Mouse (Mus musculus) hindbrain, embryonic 13.5 days (tissue): ENCODE results near the gene Sumf1. TPM values are rescaled to one million over a fixed set of nuclear protein-coding genes. Genes with fewer than 3 reads are reported as not detected.

Source experiments
- ATAC-seq: fragments of 200-750 bp; cut with Nextera tagmentation; 2 replicates; pipeline ENCODE4 v1.8.0; 2017; ENCODE audit warnings: moderate TSS enrichment; ENCODE audit not compliant: low FRiP score
- H3K27ac ChIP-seq: fragments of 300-500 bp; sonication (generic); 2 replicates; pipeline ENCODE4 v1.5.1; 2015; ENCODE audit warnings: inconsistent platforms, mild to moderate bottlenecking, moderate library complexity
- H3K27me3 ChIP-seq: fragments of 300-500 bp; sonication (generic); 2 replicates; pipeline ENCODE4 v1.6.1; 2015; ENCODE audit warnings: mild to moderate bottlenecking, inconsistent platforms
- H3K36me3 ChIP-seq: fragments of 300-500 bp; sonication (generic); 2 replicates; pipeline ENCODE4 v1.6.1; 2015; ENCODE audit warnings: mild to moderate bottlenecking, inconsistent platforms
- H3K4me1 ChIP-seq: fragments of 300-500 bp; sonication (generic); replicated peaks from 2 replicates; pipeline ENCODE4 v1.6.1; 2015; ENCODE audit warnings: inconsistent platforms
- H3K4me2 ChIP-seq: fragments of 300-500 bp; sonication (generic); 2 replicates; pipeline ENCODE4 v1.6.1; 2015; ENCODE audit warnings: inconsistent platforms, mild to moderate bottlenecking, moderate library complexity
- H3K4me3 ChIP-seq: fragments of 300-500 bp; sonication (generic); 2 replicates; pipeline ENCODE4 v1.5.1; 2015; ENCODE audit warnings: mild to moderate bottlenecking, inconsistent platforms
- H3K9ac ChIP-seq: fragments of 300-500 bp; sonication (generic); 2 replicates; pipeline ENCODE4 v1.6.1; 2015; ENCODE audit warnings: mild to moderate bottlenecking, inconsistent platforms
- H3K9me3 ChIP-seq: fragments of 300-500 bp; sonication (generic); 2 replicates; pipeline ENCODE4 v1.6.1; 2016; ENCODE audit warnings: inconsistent platforms
- WGBS: fragments of 180-500 bp; shearing (Covaris S2); methylation state at CpG from one replicate; pipeline ENCODE4 v1.1.7; 2015; 5-methylcytosine and 5-hydroxymethylcytosine counted together
- polyA plus RNA-seq: library from polyadenylated mRNA; unstranded; fragments of >200 nt; fragmentation: Nextera tagmentation; extraction: Ambion mirVana; gene quantifications from 2 replicates; pipeline ENCODE4 v1.2.1, GENCODE M21; 2015

Sumf1 gene
- polyA plus RNA-seq, 1 experiment from 2014 or later = 11.7 TPM

DNA sequence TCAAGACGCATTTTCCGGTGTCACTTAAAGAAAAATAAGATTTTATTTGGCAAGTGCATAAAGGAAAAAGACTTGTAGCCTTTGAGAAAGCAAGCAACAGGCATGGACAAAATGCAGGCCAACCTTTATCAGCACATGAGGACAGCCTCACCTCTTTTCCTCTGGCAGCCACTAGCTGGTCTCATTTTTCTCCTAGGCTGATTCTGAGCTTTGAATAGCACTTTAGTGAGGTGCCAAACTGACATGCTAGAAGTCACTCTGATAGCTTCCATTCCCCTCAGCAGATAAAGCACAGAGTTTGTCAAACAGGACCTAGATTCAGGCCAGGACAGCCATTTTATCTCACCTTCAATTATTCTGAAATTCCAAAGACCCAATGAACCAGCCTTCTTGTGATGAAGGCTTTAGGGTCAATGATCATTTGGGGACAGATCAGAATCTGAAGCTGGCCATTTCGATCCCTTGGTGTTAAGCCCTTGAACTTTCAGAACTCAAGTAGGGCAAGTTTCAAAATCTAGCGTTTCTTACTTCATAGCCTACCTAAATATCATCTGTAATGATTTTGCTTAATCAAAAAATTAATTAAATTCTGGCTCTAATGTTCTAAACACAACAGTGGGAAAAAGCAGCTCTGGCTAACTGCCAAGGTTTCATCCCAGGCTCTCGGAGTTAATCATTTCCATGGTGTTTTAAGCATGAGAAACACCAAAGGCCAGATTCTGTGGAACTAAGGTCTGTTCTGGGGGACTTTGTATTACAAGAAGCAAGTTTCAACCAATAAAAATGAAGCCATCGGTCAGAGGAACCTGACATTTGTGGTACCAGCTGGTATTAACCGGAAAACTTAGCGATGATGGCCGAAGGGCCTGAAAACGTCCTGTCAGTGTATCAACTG, 83.2 kb downstream of the Sumf1 start:
- WGBS = 85% methylated on average over 10 of the region's 10 CpGs
- Histone ChIP-seq H3K4me3 (no peak overlapping the region), H3K9ac (no peak overlapping the region), H3K36me3 (no peaks in the 10 kb centered on the region), H3K4me1 (peaks cover 8% of the 10 kb centered on the region; the same call in 1 of the 2 replicates), H3K4me2 (no peak overlapping the region), H3K27ac (no peak overlapping the region), H3K9me3 (no peaks in the 10 kb centered on the region), H3K27me3 (no peaks in the 10 kb centered on the region)
- no peak for ATAC-seq

DNA sequence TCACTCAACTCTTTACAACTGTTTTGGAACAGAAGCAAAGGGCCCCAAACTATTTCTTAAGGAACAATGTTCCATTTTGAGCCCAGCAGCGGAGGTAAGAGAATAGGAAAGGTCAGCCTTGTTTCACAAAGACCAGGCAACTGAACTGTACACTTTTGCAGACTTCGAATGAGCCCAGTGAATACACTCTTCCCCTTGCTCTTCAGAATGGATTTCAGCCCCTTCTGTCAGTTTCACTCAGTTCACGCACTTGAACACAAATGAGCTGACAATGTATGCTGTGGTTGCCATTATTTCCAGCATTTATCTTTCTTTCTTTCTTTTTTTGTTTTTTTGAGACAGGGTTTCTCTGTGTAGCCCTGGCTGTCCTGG, 86.5 kb downstream of the Sumf1 start:
- no peak for ATAC-seq
- Histone ChIP-seq H3K27ac (no peak overlapping the region), H3K4me2 (peak overlapping the region; percentile 29; the same call in 1 of the 2 replicates), H3K4me1 (peaks cover 8% of the 10 kb centered on the region; the same call in 1 of the 2 replicates), H3K27me3 (no peaks in the 10 kb centered on the region), H3K9ac (no peak overlapping the region), H3K9me3 (no peaks in the 10 kb centered on the region), H3K36me3 (no peaks in the 10 kb centered on the region), H3K4me3 (no peak overlapping the region)
- WGBS = 41% methylated on average over 3 of the region's 3 CpGs

DNA sequence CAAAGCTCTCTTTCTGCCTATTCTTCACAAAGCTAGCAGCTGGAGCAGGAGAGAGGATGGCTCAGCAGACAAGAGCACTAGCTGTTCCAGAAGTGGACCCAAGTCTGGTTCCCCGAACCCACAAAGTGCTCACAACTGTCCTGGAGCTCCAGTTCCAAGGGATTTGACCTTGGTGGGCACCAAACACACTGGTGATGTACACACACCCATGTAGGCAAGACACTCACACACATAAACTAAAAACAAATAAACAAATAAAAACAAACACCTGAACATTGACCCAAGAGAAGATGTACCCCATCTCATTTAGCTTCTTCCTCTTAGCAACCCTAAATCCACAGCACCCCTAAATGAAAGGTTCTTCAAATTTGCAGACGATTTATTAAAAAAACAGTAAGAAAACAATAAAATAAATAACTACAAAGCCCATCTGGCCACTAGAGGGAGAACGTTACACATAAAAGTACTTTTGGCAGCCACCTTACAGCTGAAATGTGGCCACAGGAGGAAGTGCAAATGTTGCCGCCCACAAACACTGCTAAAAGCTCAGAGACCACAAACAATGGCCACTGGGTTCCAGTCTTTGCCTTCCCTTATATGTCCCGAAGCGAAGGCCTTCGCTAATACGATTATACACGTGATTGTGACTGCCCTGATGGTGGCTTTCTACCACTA, 87.1 kb downstream of the Sumf1 start:
- Histone ChIP-seq H3K27me3 (no peaks in the 10 kb centered on the region), H3K9me3 (no peaks in the 10 kb centered on the region), H3K4me2 (peak overlapping the region; percentile 29; the same call in 1 of the 2 replicates), H3K4me1 (peaks cover 8% of the 10 kb centered on the region; the same call in 1 of the 2 replicates), H3K27ac (no peak overlapping the region), H3K4me3 (no peak overlapping the region), H3K9ac (no peak overlapping the region), H3K36me3 (no peaks in the 10 kb centered on the region)
- ATAC-seq = peak; percentile 66; the same call in 1 of the 2 replicates
- WGBS = 15% methylated on average over 9 of the region's 9 CpGs

DNA sequence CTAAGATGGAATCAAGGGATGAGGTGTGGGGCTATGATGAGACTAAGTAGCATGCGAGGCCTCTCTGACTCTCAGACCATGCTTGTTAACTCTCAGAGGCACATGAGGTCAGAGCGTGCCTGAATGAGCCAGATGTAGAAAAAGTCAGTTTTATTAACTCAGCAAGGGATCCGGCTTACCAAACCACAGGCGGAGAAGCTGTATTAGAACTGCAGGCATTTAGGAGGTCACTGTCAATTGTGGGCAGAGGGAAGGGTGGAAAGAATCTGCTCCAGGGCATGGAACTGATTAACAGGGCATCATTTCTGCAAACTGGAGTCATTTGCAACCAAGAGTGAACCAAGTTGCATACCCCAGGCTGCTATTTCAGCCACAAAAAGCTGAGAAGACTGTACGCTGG, 89.9 kb downstream of the Sumf1 start:
- Histone ChIP-seq H3K4me2 (no peak overlapping the region), H3K27me3 (no peaks in the 10 kb centered on the region), H3K4me3 (no peak overlapping the region), H3K9ac (no peak overlapping the region), H3K36me3 (no peaks in the 10 kb centered on the region), H3K27ac (no peak overlapping the region), H3K4me1 (0 out of 2 replicates have a peak, but pooled peaks cover 3% of the 10 kb centered on the region), H3K9me3 (no peaks in the 10 kb centered on the region)
- ATAC-seq = no peak
- 73% methylated on average over 5 of the region's 5 CpGs for WGBS

DNA sequence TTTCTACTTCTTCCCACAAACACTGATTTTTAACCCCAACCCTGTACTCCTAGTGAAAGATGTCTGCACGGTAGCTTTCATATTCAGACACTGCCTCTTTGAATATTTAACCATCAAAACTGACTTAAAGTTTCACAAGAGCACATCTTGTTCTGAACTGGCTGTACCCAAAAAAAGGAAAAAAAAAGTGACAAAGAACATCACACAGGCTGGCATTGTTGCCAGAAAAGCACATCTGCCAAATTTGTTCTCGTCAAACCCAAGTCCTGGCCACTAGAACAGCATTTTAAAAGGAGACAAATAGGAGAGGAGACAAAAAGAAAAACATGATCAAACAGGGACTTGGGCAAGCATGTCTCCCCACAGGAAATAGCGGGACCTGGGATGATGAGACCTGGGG, 91.9 kb downstream of the Sumf1 start:
- no peaks in the 10 kb centered on the region for H3K4me1 ChIP-seq
- no peaks in the 10 kb centered on the region for H3K27me3 ChIP-seq
- no peaks in the 10 kb centered on the region for H3K9me3 ChIP-seq
- no peak overlapping the region for H3K4me3 ChIP-seq
- no peak overlapping the region for H3K9ac ChIP-seq
- H3K4me2 ChIP-seq = no peak overlapping the region
- H3K27ac ChIP-seq = no peak overlapping the region
- ATAC-seq = no peak
- WGBS = 78% methylated on average over 3 of the region's 3 CpGs
- no peaks in the 10 kb centered on the region for H3K36me3 ChIP-seq

DNA sequence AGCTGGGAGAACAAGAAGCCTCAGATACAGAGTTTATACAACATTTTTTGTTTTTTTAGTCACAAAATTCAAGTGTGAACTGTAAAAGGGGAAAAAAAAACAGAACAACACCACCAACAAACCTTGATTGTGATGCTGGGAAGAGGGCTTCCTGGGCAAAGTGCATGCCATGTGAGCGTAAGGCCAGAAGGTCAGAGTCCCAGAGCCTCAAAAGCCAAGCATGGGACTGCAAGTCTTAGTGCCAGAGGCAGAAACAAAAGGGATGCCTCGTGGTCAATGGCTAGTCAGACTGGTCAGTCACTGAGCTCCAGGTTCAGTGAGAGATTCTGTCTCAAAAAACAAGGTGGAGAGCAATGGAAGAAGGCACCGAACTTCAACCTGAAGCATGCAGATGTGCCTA, 92.7 kb downstream of the Sumf1 start:
- Histone ChIP-seq H3K36me3 (no peaks in the 10 kb centered on the region), H3K27ac (no peak overlapping the region), H3K9me3 (no peaks in the 10 kb centered on the region), H3K4me3 (no peak overlapping the region), H3K27me3 (no peaks in the 10 kb centered on the region), H3K4me1 (no peaks in the 10 kb centered on the region), H3K4me2 (no peak overlapping the region), H3K9ac (no peak overlapping the region)
- WGBS = 81% methylated on average over 3 of the region's 3 CpGs
- ATAC-seq = no peak

DNA sequence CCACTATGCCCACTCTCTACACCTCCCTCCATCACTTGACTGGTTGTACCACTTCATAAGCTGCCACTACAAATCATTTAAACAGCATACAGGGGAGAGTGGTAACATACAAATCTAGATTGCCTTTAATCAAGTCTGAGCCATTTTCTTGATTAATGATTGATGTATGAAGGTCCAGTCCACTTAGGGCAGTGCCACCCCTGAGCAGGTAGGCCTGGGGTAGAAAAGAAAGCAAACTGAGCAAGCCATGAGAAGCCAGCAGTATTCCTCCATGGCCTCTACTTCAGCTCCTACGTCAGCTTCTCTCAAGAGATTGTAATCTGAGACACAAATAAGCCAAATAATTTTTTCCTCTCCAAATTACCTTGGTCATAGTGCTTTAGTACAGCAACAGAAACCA, 94.1 kb downstream of the Sumf1 start:
- H3K4me1 ChIP-seq = no peaks in the 10 kb centered on the region
- H3K27me3 ChIP-seq = no peaks in the 10 kb centered on the region
- no peak for ATAC-seq
- 91% methylated on average over 1 of the region's 1 CpGs for WGBS
- no peak overlapping the region for H3K4me2 ChIP-seq
- H3K9me3 ChIP-seq = no peaks in the 10 kb centered on the region
- no peak overlapping the region for H3K9ac ChIP-seq
- no peaks in the 10 kb centered on the region for H3K36me3 ChIP-seq
- no peak overlapping the region for H3K4me3 ChIP-seq
- H3K27ac ChIP-seq = no peak overlapping the region

DNA sequence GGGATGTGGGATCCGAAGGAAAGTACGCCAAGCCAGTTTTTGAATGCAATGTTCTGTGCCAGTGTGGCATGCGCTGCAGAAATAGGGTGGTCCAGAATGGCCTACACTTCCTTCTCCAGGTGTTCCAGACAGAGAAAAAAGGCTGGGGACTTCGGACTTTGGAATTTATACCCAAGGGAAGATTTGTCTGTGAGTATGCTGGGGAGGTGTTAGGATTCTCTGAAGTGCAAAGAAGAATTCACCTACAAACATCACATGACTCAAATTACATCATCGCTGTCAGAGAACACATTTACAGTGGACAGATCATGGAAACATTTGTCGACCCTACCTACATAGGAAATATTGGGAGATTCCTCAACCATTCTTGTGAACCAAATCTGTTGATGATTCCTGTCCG, 109.5 kb downstream of the Sumf1 start:
- H3K9ac ChIP-seq = no peak overlapping the region
- H3K9me3 ChIP-seq = no peaks in the 10 kb centered on the region
- WGBS = 97% methylated on average over 7 of the region's 7 CpGs
- H3K4me3 ChIP-seq = no peak overlapping the region
- no peaks in the 10 kb centered on the region for H3K4me1 ChIP-seq
- H3K27ac ChIP-seq = no peak overlapping the region
- H3K36me3 ChIP-seq = peaks cover 36% of the 10 kb centered on the region
- H3K27me3 ChIP-seq = no peaks in the 10 kb centered on the region
- ATAC-seq = no peak
- H3K4me2 ChIP-seq = no peak overlapping the region

DNA sequence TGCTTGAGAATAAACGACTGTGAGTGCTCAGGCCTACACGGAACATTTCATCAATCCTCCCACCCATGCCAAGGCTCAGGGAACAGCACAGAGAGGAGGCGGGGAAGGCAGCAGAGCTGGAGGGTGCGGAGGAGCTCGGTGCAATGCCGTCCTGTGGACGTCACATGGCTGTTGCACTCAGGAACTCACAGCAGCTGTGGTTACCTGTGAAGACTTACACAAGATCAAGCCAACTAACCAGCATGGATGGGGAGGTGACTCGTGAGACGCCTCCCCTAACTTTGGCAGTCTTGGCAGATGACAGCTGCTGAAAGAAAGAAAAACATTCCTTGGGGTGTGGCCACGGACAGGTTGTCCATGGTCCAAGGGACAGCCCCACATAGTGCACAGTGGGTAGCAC, 110.8 kb downstream of the Sumf1 start:
- peaks cover 39% of the 10 kb centered on the region for H3K36me3 ChIP-seq
- no peaks in the 10 kb centered on the region for H3K4me1 ChIP-seq
- H3K27me3 ChIP-seq = no peaks in the 10 kb centered on the region
- H3K9me3 ChIP-seq = no peaks in the 10 kb centered on the region
- H3K27ac ChIP-seq = no peak overlapping the region
- WGBS = 94% methylated on average over 10 of the region's 10 CpGs
- H3K4me2 ChIP-seq = no peak overlapping the region
- no peak for ATAC-seq
- no peak overlapping the region for H3K4me3 ChIP-seq
- H3K9ac ChIP-seq = no peak overlapping the region

DNA sequence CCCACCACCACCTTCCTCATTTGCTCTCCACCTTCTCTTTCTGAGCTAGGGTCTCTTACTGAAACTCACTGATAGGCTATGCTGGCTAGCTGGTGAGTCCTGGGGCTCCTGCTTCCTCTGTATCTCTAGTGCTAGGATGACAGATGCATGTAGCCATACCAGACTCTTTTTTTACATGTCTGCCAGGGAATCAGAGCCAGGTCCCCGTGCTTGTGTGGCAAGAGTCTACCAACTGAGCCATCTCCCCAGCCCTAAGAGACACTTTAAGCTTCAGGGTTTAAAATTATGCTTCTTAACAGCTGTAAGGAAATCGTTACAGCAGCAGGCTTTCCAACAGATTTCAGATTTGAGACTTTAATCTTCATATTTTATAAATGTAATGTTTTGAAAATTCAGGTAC, 111.5 kb downstream of the Sumf1 start:
- WGBS = 92% methylated on average over 2 of the region's 2 CpGs

DNA sequence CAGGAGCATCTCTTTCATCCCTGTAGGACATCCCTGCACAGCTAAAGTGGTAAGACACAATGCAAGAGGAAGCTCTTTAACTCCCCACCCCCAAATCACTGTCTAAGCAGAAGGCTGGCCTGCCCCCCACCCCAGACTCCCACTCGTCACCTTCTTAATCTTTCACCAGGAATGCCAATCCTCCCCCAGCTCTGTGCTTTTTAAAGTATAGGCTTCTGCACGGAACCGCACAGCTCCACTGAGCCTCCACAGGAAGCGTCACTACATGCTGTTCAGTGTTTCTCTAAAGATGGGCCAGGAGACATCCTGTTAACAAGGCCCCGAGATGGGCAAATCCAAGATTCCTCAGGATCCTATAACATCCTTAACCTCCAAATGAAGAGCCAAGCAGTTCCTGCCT, 112.3 kb downstream of the Sumf1 start:
- 81% methylated on average over 5 of the region's 5 CpGs for WGBS
- no peaks in the 10 kb centered on the region for H3K9me3 ChIP-seq
- H3K36me3 ChIP-seq = peaks cover 45% of the 10 kb centered on the region
- no peak overlapping the region for H3K4me3 ChIP-seq
- H3K4me1 ChIP-seq = no peaks in the 10 kb centered on the region
- ATAC-seq = no peak
- H3K27me3 ChIP-seq = no peaks in the 10 kb centered on the region
- no peak overlapping the region for H3K4me2 ChIP-seq
- H3K9ac ChIP-seq = no peak overlapping the region
- H3K27ac ChIP-seq = no peak overlapping the region

More for the DNA sequence above, 111.5 kb downstream of the Sumf1 start:
- Histone ChIP-seq H3K36me3 (peaks cover 45% of the 10 kb centered on the region), H3K4me1 (no peaks in the 10 kb centered on the region), H3K9ac (no peak overlapping the region), H3K4me2 (no peak overlapping the region), H3K27me3 (no peaks in the 10 kb centered on the region), H3K27ac (no peak overlapping the region), H3K4me3 (no peak overlapping the region), H3K9me3 (no peaks in the 10 kb centered on the region)
- no peak for ATAC-seq

DNA sequence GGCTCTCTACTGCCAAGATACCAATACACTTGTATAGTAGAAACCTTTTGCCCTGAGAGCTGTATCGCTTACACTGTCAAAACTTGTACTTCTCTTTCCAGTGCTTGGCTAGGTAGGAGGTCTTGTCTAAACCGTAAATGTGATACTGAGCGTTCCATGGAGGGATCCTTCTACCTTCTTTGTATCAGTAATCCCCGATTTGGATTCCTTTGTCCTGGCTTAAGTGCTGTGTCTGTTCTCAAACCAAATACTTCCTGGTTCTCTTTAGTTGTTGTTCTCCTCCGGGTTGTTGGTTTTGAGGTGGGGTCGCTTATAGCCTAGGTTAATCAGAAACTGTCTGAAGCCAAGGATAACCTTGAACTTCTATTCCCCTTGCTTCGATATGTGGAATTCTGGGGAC, 114.4 kb downstream of the Sumf1 start:
- ATAC-seq = no peak
- Histone ChIP-seq H3K9me3 (no peaks in the 10 kb centered on the region), H3K9ac (no peak overlapping the region), H3K4me3 (no peak overlapping the region), H3K4me1 (no peaks in the 10 kb centered on the region), H3K27me3 (no peaks in the 10 kb centered on the region), H3K27ac (no peak overlapping the region), H3K36me3 (peaks cover 31% of the 10 kb centered on the region), H3K4me2 (no peak overlapping the region)
- WGBS = 97% methylated on average over 7 of the region's 7 CpGs
